Mouse (Mus musculus) CD4-positive helper T cell, adult 2 months (primary cell): Measurements from ENCODE around the gene Fsd1.

Source experiments
- DNase-seq: peaks from one replicate; pipeline ENCODE4 v3.0.0-alpha.2; 2012; ENCODE audit warnings: low read depth, missing footprints, low spot score

The Fsd1 gene

GRCm38 (mm10) chr17:56027801-56028441, 41.6 kb downstream of the Fsd1 start:
- DNase-seq: no peak

GRCm38 (mm10) chr17:56030238-56030870, 44.0 kb downstream of the Fsd1 start:
- no peak for DNase-seq

DNA sequence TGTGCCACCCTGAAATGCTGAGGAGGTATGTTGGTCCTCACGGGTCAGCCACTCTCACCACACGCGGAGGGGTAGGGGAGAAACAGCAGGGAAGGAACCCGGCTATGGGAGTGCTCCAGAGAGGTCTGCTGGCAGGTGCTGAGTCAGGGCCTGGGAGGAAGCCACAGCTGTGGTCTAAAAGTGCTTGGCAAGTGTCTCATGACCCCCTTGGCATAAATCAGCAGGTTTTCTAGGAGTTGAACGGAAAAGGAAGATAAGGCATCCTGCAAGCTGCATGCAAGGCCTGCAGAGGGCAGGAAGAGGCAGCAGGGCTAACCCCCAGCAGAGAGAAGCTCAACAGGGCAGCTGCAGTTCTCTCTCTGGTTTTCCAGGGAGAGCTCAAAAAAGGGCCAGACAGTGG, 44.6 kb downstream of the Fsd1 start:
- DNase-seq: no peak

GRCm38 (mm10) chr17:56031431-56031830, 45.1 kb downstream of the Fsd1 start:
- DNase-seq: no peak

- DNase-seq: no peak
Measured at GRCm38 (mm10) chr17:56032127-56032733, 45.9 kb downstream of the Fsd1 start.

DNA sequence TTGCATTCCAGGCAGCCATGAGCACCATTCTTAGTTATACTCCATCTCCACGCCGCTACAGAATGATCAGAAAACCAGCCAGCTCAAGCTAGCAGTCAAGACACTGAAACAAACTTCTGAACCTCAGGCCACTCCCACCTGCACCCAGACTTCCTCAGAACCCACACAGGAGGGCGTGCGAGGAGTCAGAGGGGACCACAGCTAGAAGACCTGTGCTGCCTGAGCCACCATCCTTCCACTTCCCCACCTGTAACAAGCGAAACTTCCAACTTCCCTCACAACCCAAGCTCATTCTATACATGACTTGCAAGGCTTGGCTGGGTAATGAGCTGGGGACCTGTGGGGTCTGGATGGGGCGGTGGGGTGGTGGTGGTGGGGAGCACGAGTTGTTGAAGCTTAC, 46.5 kb downstream of the Fsd1 start:
- peak; percentile 59 for DNase-seq

DNA sequence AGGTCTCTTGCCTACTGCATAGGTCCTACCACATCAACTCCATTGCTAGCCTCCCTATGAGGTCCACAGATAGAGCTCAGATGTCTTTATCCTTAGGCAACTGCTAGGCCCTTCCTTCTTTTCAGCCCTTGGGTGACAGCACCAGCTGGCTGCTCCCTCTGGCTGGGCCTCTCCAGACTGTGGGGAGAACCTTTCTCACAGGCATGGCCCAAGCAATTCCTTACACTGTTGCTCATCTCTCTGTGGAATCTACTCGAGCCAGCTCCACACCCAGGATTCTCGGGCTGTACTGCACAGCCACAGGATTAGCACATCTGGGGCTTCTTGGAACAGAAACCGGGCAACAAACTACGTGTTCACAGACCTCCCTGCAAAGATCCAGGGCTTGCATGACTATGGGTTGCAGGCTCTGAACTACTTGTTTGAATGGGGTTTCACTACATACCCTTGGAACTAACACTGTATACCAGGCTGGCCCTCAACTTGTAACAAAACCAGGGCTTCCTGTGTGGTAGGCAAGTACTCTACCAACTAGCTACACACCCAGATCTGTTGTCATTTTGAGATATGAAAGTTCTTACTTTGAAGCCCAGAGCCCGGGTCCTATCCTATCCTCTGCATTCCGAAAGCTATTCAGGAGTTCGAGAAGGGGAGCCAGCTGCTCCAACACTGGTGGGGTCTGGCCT, 47.9 kb downstream of the Fsd1 start:
- DNase-seq: peak; percentile 55

- DNase-seq: peak; percentile 33
Measured at GRCm38 (mm10) chr17:56034726-56035100, 48.4 kb downstream of the Fsd1 start.

GRCm38 (mm10) chr17:56035216-56035615, 48.9 kb downstream of the Fsd1 start:
- DNase-seq: no peak

GRCm38 (mm10) chr17:56036176-56036900, 50.0 kb downstream of the Fsd1 start, which contains the start of gene Sh3gl1:
Gene Sh3gl1, minus strand, starts transcription at chr17:56036635.
- DNase-seq: peak; percentile 100

GRCm38 (mm10) chr17:56036901-56037287, 50.6 kb downstream of the Fsd1 start:
- no peak for DNase-seq

- no peak for DNase-seq
Measured at GRCm38 (mm10) chr17:56038583-56039261, 52.4 kb downstream of the Fsd1 start.

DNA sequence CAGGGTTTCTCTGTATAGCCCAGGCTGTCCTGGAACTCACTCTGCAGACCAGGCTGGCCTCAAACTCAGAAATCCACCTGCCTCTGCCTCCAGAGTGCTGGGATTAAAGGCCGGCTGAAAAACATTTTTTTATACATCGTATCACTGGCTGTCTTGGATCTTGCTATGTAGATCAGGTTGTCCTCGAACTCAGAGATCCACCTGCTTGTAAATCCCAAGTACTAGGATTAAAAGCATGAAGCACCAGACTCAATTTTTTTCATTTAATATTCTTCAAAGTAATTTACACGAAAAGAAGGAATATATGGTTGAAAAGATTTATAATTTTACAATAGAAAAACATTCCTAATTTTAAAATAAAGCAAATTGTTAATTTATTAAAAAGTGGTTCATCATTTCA, 53.0 kb downstream of the Fsd1 start:
- DNase-seq: no peak

GRCm38 (mm10) chr17:56040030-56040856, 53.9 kb downstream of the Fsd1 start, which contains the start of gene Chaf1a:
Gene Chaf1a, plus strand, starts transcription at chr17:56040439.
- DNase-seq: peak; percentile 97

DNA sequence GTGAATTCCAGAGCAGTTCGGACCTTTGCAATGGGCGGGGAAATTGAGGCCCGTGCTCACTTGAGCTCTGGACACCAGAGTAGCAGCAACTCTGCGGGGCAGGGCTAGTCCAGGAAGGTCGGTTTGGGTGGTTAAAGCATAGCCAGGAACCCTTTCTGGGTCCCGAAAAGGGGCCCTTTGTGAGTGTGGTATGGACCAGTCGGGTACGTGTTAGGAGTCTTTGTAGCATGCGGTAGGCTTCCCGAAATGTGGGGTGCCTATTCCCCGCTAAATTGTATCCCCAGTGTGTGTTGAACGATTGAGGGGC, 54.5 kb downstream of the Fsd1 start:
- DNase-seq: no peak
